Mouse (Mus musculus) cerebellum, adult 9-11 months (tissue): ENCODE measurements around the gene Ccp110.

Source experiments
- DNase-seq: peaks from one replicate; pipeline ENCODE4 v3.0.0; 2022

Gene Ccp110

DNA sequence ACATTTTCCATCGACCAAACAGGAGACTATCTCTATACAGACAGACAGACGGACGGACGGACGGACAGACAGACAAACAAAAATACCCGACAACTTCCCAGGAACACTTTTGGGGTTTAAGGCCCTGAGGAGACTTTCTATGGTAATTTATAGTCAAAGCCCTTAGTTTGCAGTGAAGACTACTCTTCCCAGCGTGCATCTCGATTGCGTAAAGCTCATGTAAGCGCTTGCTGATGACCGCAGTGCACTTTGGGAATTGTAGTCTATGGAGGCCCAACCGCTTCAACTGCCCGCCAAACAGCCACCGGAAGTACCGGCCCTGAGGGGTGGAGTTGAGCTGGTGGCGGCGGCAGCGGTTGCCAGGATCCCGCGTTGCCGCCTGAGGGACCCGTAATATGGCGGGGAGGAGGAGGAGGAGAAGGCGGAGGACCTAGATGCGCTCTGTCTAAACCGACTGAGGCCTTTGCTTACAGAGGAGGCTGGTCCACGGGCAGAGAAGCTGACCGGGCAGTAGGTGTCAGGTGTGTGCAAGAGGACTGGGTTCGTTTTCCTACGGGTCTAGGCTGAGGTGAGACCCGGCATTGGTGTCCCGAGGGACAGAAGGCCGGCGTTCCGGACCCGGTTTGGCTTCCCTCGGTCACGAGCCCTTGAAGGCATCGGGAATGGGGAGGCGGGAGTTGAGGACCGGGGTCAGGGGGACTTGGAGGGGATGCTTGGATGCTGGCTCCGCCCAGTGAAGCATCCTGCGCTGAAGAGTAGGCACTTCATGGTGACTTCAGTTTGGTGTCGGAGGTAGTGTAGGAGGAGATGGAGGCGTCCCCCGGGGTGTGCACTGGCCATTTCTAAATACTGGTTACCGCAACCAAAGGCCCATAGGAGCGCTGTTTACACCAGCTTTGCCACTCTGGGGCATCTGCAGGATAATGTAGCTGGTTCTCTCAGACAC lies at the start of gene Ccp110:
Gene Ccp110 (plus strand): TSS at position 325 of the 946 bp plus-strand sequence.
- DNase-seq, result peak; percentile 96

DNA sequence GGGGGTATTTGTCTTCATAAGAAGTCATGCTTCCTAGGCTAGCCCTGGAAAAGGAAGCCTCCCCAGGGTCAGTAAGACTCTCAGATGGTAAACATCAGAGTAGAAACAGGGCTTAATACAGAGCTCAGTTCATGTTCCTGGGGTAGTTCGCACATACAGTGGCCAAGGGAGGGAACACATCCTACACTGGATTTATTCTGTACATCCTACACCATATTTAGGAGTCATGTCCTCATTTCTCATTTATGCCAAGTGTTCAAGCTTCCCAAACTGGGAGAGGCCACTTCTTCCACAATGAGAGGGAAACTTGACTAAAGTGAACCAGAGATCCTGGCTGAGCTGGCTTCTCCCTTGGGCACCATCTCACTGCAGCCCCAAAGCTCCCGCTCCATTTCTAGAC lies 44.6 kb upstream of the Ccp110 start:
- DNase-seq, result no peak

DNA sequence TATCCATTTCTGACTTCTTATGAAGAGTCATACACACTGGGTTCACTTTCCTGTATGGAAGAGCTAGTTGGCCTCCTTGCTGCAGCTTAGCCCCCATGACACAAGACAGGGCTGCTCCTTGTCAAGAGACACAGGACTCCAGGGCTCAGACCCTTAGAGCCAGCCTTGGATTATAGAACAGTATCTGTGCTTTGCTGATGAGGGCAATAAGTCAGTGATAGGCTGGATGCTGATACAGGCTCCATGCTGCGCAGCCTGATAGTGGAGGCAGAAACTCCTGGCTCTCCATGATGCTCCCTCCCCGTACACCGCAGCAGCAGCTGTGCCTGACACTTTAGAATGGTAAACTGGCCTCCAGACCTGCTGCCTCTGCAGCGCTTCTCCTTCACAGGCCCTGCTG lies 42.2 kb upstream of the Ccp110 start:
- DNase-seq, result no peak

DNA sequence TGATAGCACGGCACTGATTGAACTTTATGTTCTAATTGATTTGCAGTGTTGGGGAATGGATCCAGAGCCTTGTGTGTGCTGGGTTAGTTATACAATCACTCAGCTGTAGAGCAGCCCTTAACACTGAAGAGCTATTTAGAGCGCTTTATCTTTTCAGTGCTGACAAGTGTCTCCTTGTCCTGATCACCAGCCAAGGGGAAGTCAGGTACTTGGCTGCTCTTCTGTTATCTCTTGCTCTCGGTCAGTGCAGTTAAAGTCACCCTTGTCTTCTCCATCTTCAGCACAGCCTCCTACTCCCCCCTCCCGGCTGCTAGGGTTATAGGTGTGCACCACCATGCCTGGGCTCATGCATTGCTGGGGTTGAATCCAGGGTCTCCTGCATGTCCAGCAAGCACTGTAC lies 35.5 kb upstream of the Ccp110 start:
- no peak for DNase-seq

DNA sequence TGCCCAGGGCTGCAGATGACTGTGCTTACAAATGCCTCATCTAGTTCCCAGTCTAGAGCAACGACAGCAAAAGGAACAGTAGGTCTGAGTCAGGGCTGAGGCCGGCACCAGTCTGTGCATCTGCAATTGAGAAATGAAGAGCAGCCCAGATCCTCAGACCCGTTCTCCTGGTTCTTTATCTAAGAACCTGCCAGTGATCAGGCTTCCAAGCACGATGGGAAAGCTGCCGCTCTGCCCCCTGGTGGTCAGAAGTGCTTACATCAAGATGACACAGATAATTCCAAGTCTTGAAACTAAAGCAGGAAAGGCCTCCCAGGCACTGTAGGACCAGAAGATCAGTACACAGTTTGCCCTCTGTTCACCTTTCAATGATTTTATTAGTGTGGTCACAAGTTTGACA lies 24.2 kb upstream of the Ccp110 start:
- DNase-seq, result peak; percentile 79

DNA sequence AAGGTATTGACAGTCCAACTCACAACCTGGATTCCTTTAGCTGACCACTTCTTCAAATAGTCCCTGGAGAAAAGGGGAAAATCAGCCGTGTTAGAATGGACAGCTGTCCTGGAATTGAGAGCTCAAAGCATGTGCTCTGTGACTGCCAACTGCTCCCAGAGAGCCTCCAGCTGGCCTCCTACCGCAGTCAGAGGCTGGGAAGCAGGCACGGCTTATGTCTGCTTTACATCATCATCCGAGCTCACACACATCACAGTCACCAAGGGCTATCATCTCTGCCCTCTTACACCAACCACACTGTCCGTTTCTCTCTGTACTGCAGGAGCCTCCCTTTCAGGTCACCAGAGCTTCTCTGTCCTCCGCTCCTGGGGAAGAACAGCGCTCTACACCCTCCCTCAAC lies 23.3 kb upstream of the Ccp110 start:
- DNase-seq, result peak; percentile 62

DNA sequence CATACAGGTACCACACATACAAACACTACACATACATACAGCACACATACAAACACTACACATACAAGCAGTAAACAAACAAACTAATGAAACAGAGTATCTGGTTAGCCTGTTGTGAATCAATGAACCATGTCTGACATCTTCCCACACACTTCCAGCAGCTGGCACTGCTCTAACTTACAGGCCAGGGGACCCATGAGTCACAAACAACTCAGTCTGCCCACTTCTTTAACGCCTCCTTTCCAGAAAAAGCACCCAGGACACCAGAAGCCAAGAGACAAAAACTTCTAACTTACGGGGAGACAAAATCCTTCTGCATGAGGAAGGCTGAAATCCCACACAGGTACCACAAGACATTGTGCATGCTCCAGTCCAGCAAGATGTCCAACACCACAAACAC lies 21.1 kb upstream of the Ccp110 start:
- no peak for DNase-seq

DNA sequence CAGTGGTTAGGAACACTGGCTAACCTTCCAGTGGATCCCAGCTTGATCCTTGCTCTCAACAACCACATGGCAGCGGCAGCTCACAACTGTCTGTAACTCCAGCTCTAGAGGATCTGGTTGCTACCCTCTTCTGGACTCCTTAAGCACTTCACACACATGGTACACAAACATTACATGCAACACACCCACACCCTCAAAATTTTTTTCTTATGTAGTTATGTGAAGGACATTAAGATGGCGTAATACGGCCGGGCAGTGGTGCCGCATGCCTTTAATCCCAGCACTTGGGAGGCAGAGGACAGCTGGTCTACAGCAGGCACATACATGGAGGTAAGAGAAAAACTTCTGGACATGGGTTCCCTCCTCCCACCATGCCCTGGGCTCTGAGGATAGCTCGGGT lies 16.2 kb upstream of the Ccp110 start:
- DNase-seq, result no peak

DNA sequence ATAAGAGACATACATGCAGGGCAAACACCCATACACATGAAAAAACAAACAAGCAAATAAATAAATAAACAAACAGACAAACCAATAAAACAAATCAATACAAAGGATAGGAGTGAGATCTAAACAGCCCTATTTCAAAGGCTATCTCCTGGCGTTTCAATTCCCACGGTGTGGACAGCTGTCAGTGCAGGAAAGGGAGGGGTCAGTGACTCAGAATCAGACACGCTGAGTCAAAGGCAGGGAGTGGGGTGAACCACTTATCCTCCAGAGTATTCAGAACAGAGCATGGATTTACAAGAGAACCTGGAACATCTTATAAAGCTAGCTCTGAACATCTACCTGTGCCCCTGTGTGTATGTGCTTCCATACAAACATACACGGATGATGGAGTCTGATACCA lies 15.2 kb upstream of the Ccp110 start:
- DNase-seq, result no peak

DNA sequence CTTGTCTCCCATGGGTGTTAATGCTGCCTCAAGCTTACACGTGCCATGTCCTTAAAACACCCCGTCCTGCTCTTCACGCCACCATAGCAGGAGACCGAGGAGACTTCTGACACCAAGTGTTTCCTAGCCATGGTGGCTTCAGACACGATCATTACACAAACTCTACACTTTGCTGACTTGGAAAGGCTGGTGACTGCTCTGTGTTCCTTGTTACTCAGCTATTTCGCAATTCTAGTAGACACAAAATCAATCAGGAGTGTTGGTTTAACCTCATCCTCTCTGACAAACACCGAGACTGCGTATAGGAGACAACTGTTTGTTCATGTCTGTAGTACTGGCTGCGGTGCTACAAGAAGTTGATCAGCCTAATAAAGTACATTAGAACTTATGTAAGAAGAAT lies 13.5 kb upstream of the Ccp110 start:
- DNase-seq, result no peak

DNA sequence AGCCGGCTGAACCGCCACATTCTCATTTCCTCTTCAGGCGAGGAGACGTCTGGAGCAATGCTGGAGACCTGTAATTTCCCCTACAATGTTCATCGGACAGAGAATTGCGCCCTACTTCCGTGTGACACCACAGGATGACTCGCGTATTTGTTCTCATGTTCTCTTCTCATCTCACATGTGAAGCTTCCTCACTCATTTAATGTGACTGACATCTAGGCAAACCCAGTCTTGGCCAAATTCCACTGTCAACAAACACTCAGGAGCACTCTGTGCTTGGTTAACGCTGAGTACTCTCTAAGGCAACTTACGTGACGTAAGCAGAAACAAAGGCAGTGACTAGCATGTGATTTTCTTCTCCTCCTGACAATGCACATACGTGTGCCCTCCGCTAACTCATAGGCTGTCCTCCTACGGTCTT lies 9.2 kb upstream of the Ccp110 start:
- DNase-seq, result no peak

DNA sequence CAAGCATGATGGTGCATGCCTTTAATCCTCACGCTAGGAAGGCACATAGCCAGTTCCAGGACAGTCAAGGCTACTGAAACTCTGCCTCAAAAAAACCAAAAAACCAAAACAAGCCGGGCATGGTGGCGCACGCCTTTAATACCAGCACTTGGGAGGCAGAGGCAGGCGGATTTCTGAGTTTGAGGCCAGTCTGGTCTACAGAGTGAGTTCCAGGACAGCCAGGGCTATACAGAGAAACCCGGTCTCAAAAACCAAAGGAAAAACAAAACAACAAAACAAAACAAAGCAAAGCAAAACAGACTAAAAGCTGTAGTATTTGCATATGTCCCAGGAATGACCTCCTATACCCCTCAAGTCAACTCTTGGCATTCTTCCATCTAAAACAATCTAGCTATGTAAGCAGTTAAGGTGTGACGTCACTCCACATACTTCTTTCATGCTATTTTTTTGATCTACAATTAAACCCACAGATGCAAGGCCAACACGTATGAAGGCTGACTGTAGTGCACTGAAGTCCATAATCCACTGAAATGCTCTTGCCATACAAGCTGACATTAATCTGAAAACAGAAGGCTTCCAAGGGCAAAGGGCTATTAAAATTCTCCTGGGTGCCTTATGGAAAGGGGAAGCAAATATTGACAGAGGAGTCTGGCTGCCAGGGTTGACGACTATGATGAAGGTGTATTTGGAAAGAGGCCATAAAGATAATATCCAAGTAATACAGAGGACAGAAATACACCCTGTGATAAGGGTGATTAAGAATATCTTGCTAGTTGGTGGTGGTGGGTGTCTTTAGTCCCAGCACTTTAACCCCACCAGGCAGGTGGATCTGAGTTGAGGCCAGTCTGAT lies 8.1 kb upstream of the Ccp110 start:
- no peak for DNase-seq

DNA sequence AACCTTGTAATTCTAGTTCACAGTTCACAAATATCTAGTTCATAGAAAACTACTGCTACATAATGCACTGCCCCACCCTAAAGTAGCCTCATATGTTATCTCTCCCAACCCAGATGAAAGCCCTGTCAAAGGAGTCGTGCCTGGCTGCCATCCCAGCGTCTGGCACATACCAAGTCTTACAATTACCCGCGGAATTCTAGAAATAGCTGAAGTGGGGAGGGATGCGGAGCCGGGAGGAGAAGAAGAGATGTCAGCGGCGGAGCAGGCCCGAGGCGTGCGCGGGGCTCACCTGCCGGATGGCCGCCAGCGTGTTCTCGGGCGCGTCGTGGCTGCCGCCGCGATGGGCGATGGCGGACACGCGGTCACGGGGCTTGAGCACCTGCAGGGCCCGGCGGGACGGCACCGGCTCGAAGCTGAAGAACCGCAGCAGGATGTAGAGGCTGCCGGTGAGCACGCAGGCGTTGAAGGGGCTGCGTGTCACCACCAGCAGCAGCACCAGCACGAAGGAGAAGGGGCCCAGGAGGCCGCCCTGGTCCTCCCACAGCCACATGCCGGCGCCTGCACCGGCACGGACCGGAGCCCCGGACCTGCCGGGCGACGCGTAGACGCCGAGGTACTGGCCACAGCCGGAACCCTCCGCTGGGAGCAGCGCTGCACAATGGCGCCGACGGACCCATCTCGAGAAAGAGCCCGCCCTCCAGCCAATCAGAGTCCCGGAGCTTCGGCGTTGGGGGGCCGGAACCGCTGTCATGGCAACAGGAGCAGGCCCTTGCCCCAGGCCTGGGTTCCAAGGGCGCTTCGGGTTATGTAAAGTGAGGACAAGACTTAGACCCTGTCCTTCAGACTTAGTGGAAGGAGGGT lies 7.0 kb upstream of the Ccp110 start, which contains the start of gene Gde1:
Gene Gde1 (minus strand): TSS at position 678 of the 861 bp plus-strand sequence.
- DNase-seq, result peak; percentile 95

DNA sequence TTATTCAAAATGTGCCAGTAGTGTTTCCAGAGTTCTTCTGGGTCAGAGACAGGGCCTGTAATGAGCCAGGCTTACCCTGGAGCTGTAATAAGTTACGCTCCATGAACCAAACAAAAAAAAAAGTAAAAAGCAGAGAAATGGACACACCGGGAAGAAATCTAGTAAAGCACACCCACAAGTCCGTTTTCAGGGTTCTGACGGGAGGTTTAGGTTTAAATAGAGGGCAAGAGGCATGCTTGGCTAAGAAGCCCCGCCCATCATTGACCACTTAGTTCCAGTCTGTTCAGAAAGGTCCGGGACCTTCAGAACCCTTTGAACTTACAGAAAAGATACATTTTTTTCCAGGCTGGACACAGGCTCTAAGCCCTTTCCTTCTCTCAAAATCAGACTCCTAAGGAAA lies 6.3 kb upstream of the Ccp110 start:
- DNase-seq, result no peak

DNA sequence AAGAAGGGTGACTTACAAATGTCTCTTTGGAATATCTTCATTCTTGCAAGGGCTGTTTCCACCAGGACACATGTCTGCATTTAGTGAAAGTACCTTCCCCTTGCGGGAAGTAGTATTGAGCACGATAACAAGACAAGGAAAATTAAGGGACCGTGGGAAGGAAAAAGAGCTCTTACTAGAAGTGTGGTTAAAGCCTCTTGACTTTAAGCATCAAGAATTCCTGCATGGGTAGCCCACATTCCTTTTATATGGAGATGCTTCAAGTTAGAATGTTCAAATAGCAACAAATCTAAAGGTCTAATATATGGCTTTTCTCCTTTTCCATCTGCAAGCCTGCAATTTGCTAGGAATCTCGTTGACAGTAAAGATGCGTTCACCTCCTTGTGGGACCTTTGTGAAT lies 5.9 kb upstream of the Ccp110 start:
- DNase-seq, result no peak

DNA sequence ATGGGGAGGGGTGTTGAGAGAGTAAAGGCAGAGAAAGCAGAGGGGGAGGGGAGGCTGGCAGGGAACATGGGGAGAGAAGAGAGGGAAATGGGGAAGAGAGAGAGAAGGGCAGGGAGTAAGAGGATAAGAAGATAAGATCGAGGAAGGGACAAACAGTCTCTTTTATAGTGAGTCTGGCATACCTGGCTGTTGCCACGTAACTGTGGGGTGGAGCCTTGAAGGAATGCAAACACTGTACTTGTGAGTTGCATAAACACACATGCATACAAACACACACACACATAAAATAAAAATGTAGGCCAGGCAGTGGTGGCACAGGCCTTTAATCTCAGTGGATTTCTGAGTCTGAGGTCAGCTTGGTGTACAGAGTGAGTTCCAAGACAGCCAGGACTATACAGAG lies 5.1 kb upstream of the Ccp110 start:
- no peak for DNase-seq

DNA sequence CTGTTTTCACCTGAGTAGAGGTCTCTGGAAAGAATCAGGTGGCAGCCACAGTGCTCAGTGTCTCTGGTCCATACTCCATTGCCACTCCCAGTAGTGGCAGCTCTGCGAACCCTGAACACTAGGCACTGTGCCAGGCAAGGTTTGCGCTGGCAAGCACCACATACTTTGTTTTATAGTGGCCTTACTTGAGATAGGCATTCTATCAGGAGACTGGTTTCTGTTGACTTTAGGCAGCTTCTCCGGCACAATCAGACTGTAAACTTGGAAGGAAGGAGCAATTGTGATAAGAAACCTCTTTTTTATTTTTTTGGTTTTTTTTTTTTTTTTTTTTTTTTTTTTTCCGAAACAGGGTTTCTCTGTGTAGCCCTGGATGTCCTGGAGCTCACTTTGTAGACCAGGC lies 4.3 kb upstream of the Ccp110 start:
- DNase-seq, result peak; percentile 45

DNA sequence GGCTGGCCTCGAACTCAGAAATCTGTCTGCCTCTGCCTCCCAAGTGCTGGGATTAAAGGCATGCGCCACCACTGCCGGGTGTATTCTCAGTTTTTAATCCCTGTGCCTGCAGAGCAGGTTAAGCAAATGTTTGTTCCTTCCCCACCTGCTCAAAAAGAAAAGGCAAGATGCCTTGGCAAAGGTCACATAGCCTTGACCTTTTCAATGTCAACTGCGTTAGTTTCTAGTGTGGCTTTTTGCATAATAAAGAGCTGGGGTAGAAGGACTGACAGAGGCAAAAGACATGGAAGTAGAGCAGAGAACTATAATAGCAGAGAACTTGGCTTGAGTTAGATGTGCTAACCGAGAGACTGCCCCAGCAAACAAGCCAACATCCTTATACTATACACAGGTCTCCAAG lies 1.6 kb upstream of the Ccp110 start:
- DNase-seq, result no peak

DNA sequence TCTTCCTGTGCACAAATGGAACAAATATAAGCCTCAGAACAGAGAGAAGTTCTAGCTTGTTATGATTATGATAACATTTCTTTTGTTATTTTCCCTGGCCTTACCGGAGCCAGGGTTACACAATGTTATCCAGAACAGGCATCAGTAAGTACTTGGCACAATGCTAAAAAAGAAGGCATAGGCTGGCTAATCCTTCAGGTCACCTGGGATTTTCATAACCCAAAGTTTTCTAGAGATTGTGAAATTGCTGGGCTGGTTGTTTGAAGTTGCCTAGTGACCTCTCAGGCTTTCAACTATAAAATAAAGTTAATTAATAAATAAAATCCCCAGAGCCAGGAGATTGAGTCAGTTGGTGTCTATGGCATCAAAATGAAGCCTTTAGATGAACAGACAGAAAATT lies 2.5 kb downstream of the Ccp110 start:
- DNase-seq, result no peak

DNA sequence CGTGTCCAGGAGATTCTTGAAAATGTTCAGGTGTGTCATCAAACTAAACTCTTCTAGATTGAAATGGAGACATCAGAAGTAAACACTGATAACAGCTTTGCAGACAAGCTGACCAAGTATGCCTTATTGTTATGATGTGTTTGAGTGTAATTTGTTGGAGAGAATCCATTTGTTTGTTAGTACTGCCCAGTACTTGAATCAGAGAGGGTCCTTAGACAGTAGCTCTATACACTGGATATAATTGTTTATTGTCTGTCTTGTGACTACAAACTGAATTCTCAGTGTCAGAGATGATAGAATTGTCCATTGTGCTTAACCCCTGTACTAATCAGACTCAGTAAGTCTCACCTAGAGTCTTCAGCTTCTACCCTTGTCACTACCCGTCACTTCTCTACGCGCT lies 5.7 kb downstream of the Ccp110 start:
- DNase-seq, result no peak

DNA sequence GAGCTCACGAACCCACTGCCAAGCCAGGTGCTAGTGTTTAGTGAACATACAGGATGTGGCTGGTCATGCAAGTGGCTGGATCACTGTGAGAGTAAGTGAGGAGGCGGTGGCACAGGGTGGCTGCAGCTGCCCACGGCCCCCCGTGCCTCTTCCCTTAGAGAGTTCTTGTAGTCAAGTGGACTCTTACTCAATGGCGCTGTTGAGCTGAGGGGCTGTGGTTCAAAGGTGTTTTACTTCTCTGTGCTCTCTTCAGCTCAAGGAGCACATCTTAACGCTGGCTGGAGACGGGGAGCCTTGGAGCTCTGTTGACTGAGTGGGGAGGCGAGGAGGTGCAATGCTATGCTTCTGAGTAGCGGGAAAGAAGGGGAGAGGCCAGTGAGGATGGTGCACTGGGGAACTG lies 11.6 kb downstream of the Ccp110 start:
- no peak for DNase-seq

DNA sequence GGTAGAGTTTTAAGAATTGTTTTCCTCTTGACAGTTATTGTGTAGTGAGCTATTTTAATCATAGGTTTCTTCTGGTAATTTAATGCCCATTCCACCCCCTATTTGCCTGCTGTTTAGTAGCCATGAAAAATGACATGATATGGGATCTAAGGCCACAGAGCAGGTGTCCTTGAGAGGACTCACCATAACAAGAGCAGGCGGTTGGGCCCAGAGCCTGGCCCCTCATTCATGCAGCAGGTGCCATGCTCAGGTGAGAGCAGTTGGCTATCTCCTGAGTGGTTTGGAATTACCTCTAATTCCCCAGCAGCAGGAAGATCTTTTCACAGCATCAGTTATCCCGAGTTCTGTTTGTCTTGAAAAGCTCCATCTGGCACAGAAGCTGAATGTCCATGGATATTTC lies 13.1 kb downstream of the Ccp110 start:
- no peak for DNase-seq
